ENCODE assay signal across 26 mouse cellular contexts in genomic region chr4:107246040-107246439, GRCm38 (mm10). TPM values are rescaled to one million over a fixed set of nuclear protein-coding genes. Genes with fewer than 3 reads are reported as not detected.
DNase-seq lines count a peak whose midpoint lies in the region; ATAC-seq and TF ChIP-seq lines count a peak whose summit lies in the region.
"Had no signal": no experiment of that assay in that cellular context is flagged by ENCODE, and none has a peak within 500 bp of the region (broad histone marks: within the 10 kb centered on the region; RNA-seq: fewer than 3 reads in every experiment).

No protein-coding gene starts in this region.

- peaks cover 72% of the 10 kb centered on the region for H3K4me1 ChIP-seq in heart, embryonic 13.5 days
- peaks cover 20% of the 10 kb centered on the region; the same call in 1 of the 2 replicates for H3K4me1 ChIP-seq in kidney, postnatal 0 days (replicated peaks; ENCODE audit: insufficient read depth, low read length)
- H3K4me1 ChIP-seq in midbrain, embryonic 14.5 days (ENCODE audit: control insufficient read depth, insufficient read depth, low read length): peaks cover 3% of the 10 kb centered on the region; the same call in 1 of the 2 replicates

- H3K9me3 ChIP-seq in heart, embryonic 13.5 days: no peaks in the 10 kb centered on the region
- no peaks in the 10 kb centered on the region for H3K9me3 ChIP-seq in kidney, postnatal 0 days (replicated peaks; ENCODE audit: low read length)
- H3K9me3 ChIP-seq in midbrain, embryonic 14.5 days (ENCODE audit: control insufficient read depth, low read length): no peaks in the 10 kb centered on the region
- H3K9me3 ChIP-seq: forebrain, embryonic 12.5 days; hindbrain, embryonic 13.5 days; limb, embryonic 13.5 days; liver, embryonic 13.5 days; midbrain, embryonic 12.5 days had no signal

- 0 out of 2 replicates have a peak overlapping the region, but pooled peaks have one; percentile 11 for H3K4me2 ChIP-seq in heart, embryonic 13.5 days
- H3K4me2 ChIP-seq in kidney, postnatal 0 days (ENCODE audit: low read length): no peak overlapping the region
- no peak overlapping the region for H3K4me2 ChIP-seq in midbrain, embryonic 14.5 days (ENCODE audit: low read length)
- H3K4me2 ChIP-seq: forebrain, embryonic 12.5 days; hindbrain, embryonic 13.5 days; limb, embryonic 13.5 days; liver, embryonic 13.5 days; midbrain, embryonic 12.5 days had no signal

- no peak overlapping the region for H3K4me3 ChIP-seq in heart, embryonic 13.5 days
- H3K4me3 ChIP-seq in kidney, postnatal 0 days (replicated peaks; ENCODE audit: low read depth, low read length): no peak overlapping the region
- no peak overlapping the region for H3K4me3 ChIP-seq in midbrain, embryonic 14.5 days (replicated peaks; ENCODE audit: low read depth, low read length)
- H3K4me3 ChIP-seq: erythroblast, embryonic 14.5 days; forebrain, embryonic 12.5 days; hindbrain, embryonic 13.5 days; limb, embryonic 13.5 days; liver, embryonic 13.5 days; midbrain, embryonic 12.5 days had no signal

- TF ChIP-seq CTCF in kidney, postnatal 0 days (IDR thresholded peaks at IDR 0.05; ENCODE audit: low read depth): no peak

- H3K27me3 ChIP-seq in heart, embryonic 13.5 days (replicated peaks): no peaks in the 10 kb centered on the region
- no peaks in the 10 kb centered on the region for H3K27me3 ChIP-seq in kidney, postnatal 0 days (ENCODE audit: insufficient read depth, low read length)
- H3K27me3 ChIP-seq in midbrain, embryonic 14.5 days (ENCODE audit: control insufficient read depth, insufficient read depth, low read length): no peaks in the 10 kb centered on the region
- H3K27me3 ChIP-seq: forebrain, embryonic 12.5 days; hindbrain, embryonic 13.5 days; limb, embryonic 13.5 days; liver, embryonic 13.5 days; midbrain, embryonic 12.5 days had no signal

- intact Hi-C loops in heart, postnatal 14 days (cut with DNase I): no loop called here

- H3K36me3 ChIP-seq in heart, embryonic 13.5 days: peaks cover 30% of the 10 kb centered on the region
- H3K36me3 ChIP-seq in kidney, postnatal 0 days (ENCODE audit: insufficient read depth, low read length): peaks cover 7% of the 10 kb centered on the region; the same call in 1 of the 2 replicates
- peaks cover 17% of the 10 kb centered on the region for H3K36me3 ChIP-seq in midbrain, embryonic 14.5 days (ENCODE audit: control insufficient read depth, insufficient read depth, low read length)

- peak overlapping the region; percentile 76 for H3K27ac ChIP-seq in heart, embryonic 13.5 days (replicated peaks)
- H3K27ac ChIP-seq in kidney, postnatal 0 days: no peak overlapping the region
- no peak overlapping the region for H3K27ac ChIP-seq in midbrain, embryonic 14.5 days (replicated peaks; ENCODE audit: low read depth, low read length)
- H3K27ac ChIP-seq: forebrain, embryonic 12.5 days; hindbrain, embryonic 13.5 days; limb, embryonic 13.5 days; liver, embryonic 13.5 days; midbrain, embryonic 12.5 days had no signal

- no peak for DNase-seq in heart, postnatal 14 days
- peak; percentile 62 for DNase-seq in kidney, postnatal 0 days (ENCODE audit: low spot score)
- no peak for DNase-seq in kidney, adult 8-10 months
- DNase-seq in 3T3-L1 (ENCODE audit: low read depth, low spot score): peak; percentile 70
- DNase-seq in Muller cell, postnatal 12 days (ENCODE audit: inconsistent ontology term): peak; percentile 52
- no peak for DNase-seq in cerebellum, adult 9-10 months
- no peak for DNase-seq in midbrain, embryonic 14.5 days
- DNase-seq: adrenal gland, postnatal 14 days; cerebellum, adult 8-10 months; gastrocnemius, postnatal 36 days; layer of hippocampus, adult 9-11 months; liver, embryonic 13.5 days; lung, postnatal 14 days; thymus, postnatal 14 days had no signal

- 31% methylated on average over 1 of the region's 1 CpGs for WGBS in heart, embryonic 13.5 days
- WGBS in kidney, postnatal 0 days: 54% methylated on average over 1 of the region's 1 CpGs
- WGBS in midbrain, embryonic 14.5 days: 89% methylated on average over 1 of the region's 1 CpGs

- H3K9ac ChIP-seq in heart, embryonic 13.5 days: no peak overlapping the region
- H3K9ac ChIP-seq in kidney, postnatal 0 days (ENCODE audit: low read depth, low read length): no peak overlapping the region
- H3K9ac ChIP-seq in midbrain, embryonic 14.5 days (replicated peaks; ENCODE audit: low read length): no peak overlapping the region
- H3K9ac ChIP-seq: forebrain, embryonic 12.5 days; hindbrain, embryonic 13.5 days; limb, embryonic 13.5 days; liver, embryonic 13.5 days; midbrain, embryonic 12.5 days had no signal

- no peak for ATAC-seq in heart, embryonic 13.5 days (ENCODE audit: extremely low read depth, insufficient number of reproducible peaks, low FRiP score, low TSS enrichment)
- no peak for ATAC-seq in kidney, postnatal 0 days (replicated peaks; ENCODE audit: low FRiP score, low read depth)
- ATAC-seq in midbrain, embryonic 14.5 days (ENCODE audit: low FRiP score, low TSS enrichment): no peak

RNA-seq across cellular contexts. Expression of gene Lrrc42, which starts 7.3 kb away (rescaled TPM):
- 53.5 and 56.9 TPM in 2 replicates for polyA plus RNA-seq in heart, embryonic 13.5 days (2015; fragmentation: Nextera tagmentation; extraction: Ambion mirVana)
- total RNA-seq in heart, postnatal 14 days (2021): 10 to 100 TPM; 11.1 to 14.1 TPM
- 72.2 and 80.1 TPM in 2 replicates for polyA plus RNA-seq in kidney, postnatal 0 days (2015; fragmentation: Nextera tagmentation; extraction: Ambion mirVana)
- polyA plus RNA-seq in midbrain, embryonic 14.5 days (2014; fragmentation: Nextera tagmentation; extraction: Ambion mirVana): 47.5 and 50.7 TPM in 2 replicates

RNA-seq across cellular contexts. Expression of gene Hspb11, which starts 7.4 kb away (rescaled TPM):
- polyA plus RNA-seq in heart, embryonic 13.5 days (2015; fragmentation: Nextera tagmentation; extraction: Ambion mirVana): 33.4 and 36.2 TPM in 2 replicates
- total RNA-seq in heart, postnatal 14 days (2021): 10 to 100 TPM; 14.6 TPM
- 53.7 and 56.7 TPM in 2 replicates for polyA plus RNA-seq in kidney, postnatal 0 days (2015; fragmentation: Nextera tagmentation; extraction: Ambion mirVana)
- polyA plus RNA-seq in midbrain, embryonic 14.5 days (2014; fragmentation: Nextera tagmentation; extraction: Ambion mirVana): 38.2 and 45.7 TPM in 2 replicates

RNA-seq across cellular contexts. Expression of gene Ldlrad1, which starts 37.1 kb away (rescaled TPM):
- not detected in 2 replicates for polyA plus RNA-seq in heart, embryonic 13.5 days (2015; fragmentation: Nextera tagmentation; extraction: Ambion mirVana)
- under 1 TPM in 1 of 2 experiments, not detected in 1; 0.33 TPM for total RNA-seq in heart, postnatal 14 days (2021)
- polyA plus RNA-seq in kidney, postnatal 0 days (2015; fragmentation: Nextera tagmentation; extraction: Ambion mirVana): not detected in 2 replicates
- not detected in 2 replicates for polyA plus RNA-seq in midbrain, embryonic 14.5 days (2014; fragmentation: Nextera tagmentation; extraction: Ambion mirVana)
- total RNA-seq: adrenal gland, postnatal 14 days; gastrocnemius, postnatal 36 days; left cerebral cortex, adult 18-20 months; left cerebral cortex, postnatal 25 days; megakaryocyte, adult 5-6 weeks; monocyte, adult 5-6 weeks had no signal
- polyA plus RNA-seq: erythroblast, embryonic 14.5 days; forebrain, embryonic 12.5 days; heart, embryonic 16.5 days; hindbrain, embryonic 13.5 days; kidney, adult 2 months; limb, embryonic 13.5 days; liver, embryonic 13.5 days; midbrain, embryonic 12.5 days had no signal

Comparison
In these comparisons a context has a peak if more than half of its experiments do, and no peak if none do; other contexts are left out.
1. DNase-seq: peak in kidney, postnatal 0 days (single experiment), 3T3-L1 (single experiment) and Muller cell, postnatal 12 days (single experiment); none in heart, postnatal 14 days (0 of 2), kidney, adult 8-10 months (0 of 2), cerebellum, adult 9-10 months (single experiment) and midbrain, embryonic 14.5 days (single experiment).